Mouse (Mus musculus) splenic B cell, adult 2 months (primary cell): ENCODE results near the gene Cd200r4.

Source experiments
- DNase-seq: peaks from one replicate; pipeline ENCODE4 v3.0.0-alpha.2; 2011; ENCODE audit warnings: low read depth, low spot score
- H3K27me3 ChIP-seq: 2 replicates; pipeline ENCODE4 v1.6.1; 2012; ENCODE audit warnings: mild to moderate bottlenecking, low read length, moderate library complexity, mixed read lengths; ENCODE audit not compliant: control insufficient read depth, poor library complexity, insufficient read depth, severe bottlenecking
- H3K36me3 ChIP-seq: 2 replicates; pipeline ENCODE4 v1.6.1; 2012; ENCODE audit warnings: mild to moderate bottlenecking, low read length, moderate library complexity, mixed read lengths; ENCODE audit not compliant: control insufficient read depth, poor library complexity, insufficient read depth, severe bottlenecking

Cd200r4 gene

GRCm38 (mm10) chr16:44811544-44811943, at the start of gene Cd200r4:
Cd200r4 (plus strand) TSS chr16:44811733.
- Histone ChIP-seq H3K36me3 (no peaks in the 10 kb centered on the region), H3K27me3 (no peaks in the 10 kb centered on the region)
- no peak for DNase-seq

GRCm38 (mm10) chr16:44761811-44762210, 49.7 kb upstream of the Cd200r4 start:
- H3K27me3 ChIP-seq, result no peaks in the 10 kb centered on the region
- no peaks in the 10 kb centered on the region for H3K36me3 ChIP-seq
- DNase-seq, result peak; percentile 49

- Histone ChIP-seq H3K27me3 (no peaks in the 10 kb centered on the region), H3K36me3 (no peaks in the 10 kb centered on the region)
- DNase-seq, result peak; percentile 12
These were observed 45.8 kb upstream of the Cd200r4 start, which contains the start of gene Cd200r1 for GRCm38 (mm10) chr16:44765555-44766319. Cd200r1 (plus strand) TSS chr16:44765736.

- Histone ChIP-seq H3K36me3 (no peaks in the 10 kb centered on the region), H3K27me3 (no peaks in the 10 kb centered on the region)
- DNase-seq, result no peak
These were observed 45.1 kb upstream of the Cd200r4 start for GRCm38 (mm10) chr16:44766320-44766892.

GRCm38 (mm10) chr16:44767506-44767905, 44.0 kb upstream of the Cd200r4 start:
- Histone ChIP-seq H3K36me3 (no peaks in the 10 kb centered on the region), H3K27me3 (no peaks in the 10 kb centered on the region)
- no peak for DNase-seq

GRCm38 (mm10) chr16:44767967-44768366, 43.6 kb upstream of the Cd200r4 start:
- Histone ChIP-seq H3K27me3 (no peaks in the 10 kb centered on the region), H3K36me3 (no peaks in the 10 kb centered on the region)
- peak; percentile 61 for DNase-seq

GRCm38 (mm10) chr16:44772577-44772976, 39.0 kb upstream of the Cd200r4 start:
- Histone ChIP-seq H3K36me3 (no peaks in the 10 kb centered on the region), H3K27me3 (no peaks in the 10 kb centered on the region)
- no peak for DNase-seq

GRCm38 (mm10) chr16:44773673-44774072, 37.9 kb upstream of the Cd200r4 start:
- H3K27me3 ChIP-seq, result no peaks in the 10 kb centered on the region
- H3K36me3 ChIP-seq, result no peaks in the 10 kb centered on the region
- no peak for DNase-seq

GRCm38 (mm10) chr16:44774201-44774600, 37.3 kb upstream of the Cd200r4 start:
- DNase-seq, result no peak
- Histone ChIP-seq H3K27me3 (no peaks in the 10 kb centered on the region), H3K36me3 (no peaks in the 10 kb centered on the region)

- no peaks in the 10 kb centered on the region for H3K27me3 ChIP-seq
- DNase-seq, result peak; percentile 24
- H3K36me3 ChIP-seq, result no peaks in the 10 kb centered on the region
These were observed 32.9 kb upstream of the Cd200r4 start for GRCm38 (mm10) chr16:44778538-44779147.

- Histone ChIP-seq H3K27me3 (no peaks in the 10 kb centered on the region), H3K36me3 (no peaks in the 10 kb centered on the region)
- no peak for DNase-seq
These were observed 32.0 kb upstream of the Cd200r4 start for GRCm38 (mm10) chr16:44779494-44779893.

GRCm38 (mm10) chr16:44780751-44781150, 30.8 kb upstream of the Cd200r4 start:
- DNase-seq, result no peak
- Histone ChIP-seq H3K36me3 (no peaks in the 10 kb centered on the region), H3K27me3 (no peaks in the 10 kb centered on the region)

GRCm38 (mm10) chr16:44786934-44787333, 24.6 kb upstream of the Cd200r4 start:
- DNase-seq, result no peak

GRCm38 (mm10) chr16:44794416-44794815, 17.1 kb upstream of the Cd200r4 start:
- no peak for DNase-seq
- Histone ChIP-seq H3K36me3 (no peaks in the 10 kb centered on the region), H3K27me3 (no peaks in the 10 kb centered on the region)

More at GRCm38 (mm10) chr16:44786934-44787333, 24.6 kb upstream of the Cd200r4 start:
- no peaks in the 10 kb centered on the region for H3K27me3 ChIP-seq
- H3K36me3 ChIP-seq, result no peaks in the 10 kb centered on the region

GRCm38 (mm10) chr16:44805976-44806375, 5.6 kb upstream of the Cd200r4 start:
- DNase-seq, result no peak
- no peaks in the 10 kb centered on the region for H3K27me3 ChIP-seq
- H3K36me3 ChIP-seq, result no peaks in the 10 kb centered on the region
